Mouse (Mus musculus) large intestine, adult 2 months (tissue): ENCODE measurements around the gene Col4a1. TPM values are rescaled to one million over a fixed set of nuclear protein-coding genes. Genes with fewer than 3 reads are reported as not detected.
A peak's percentile ranks its signal among the peaks of the same experiment; 100 is the strongest.

Experiments
- DNase-seq: peaks from one replicate; pipeline ENCODE4 v3.0.0-alpha.2; 2012; ENCODE audit warnings: low read depth, low spot score
- WGBS: fragments of 180-500 bp; shearing (Covaris S2); methylation state at CpG from one replicate; pipeline ENCODE4 v1.1.7; 2018; 5-methylcytosine and 5-hydroxymethylcytosine counted together
- polyA plus RNA-seq: library from polyadenylated mRNA; depleted of rRNA; stranded (reverse); fragments of >200 nt; gene quantifications from 2 replicates; pipeline ENCODE4 v1.2.3, GENCODE M21; 2012

Col4a1 gene
- polyA plus RNA-seq, 1 experiment = 75.3 TPM

GRCm38 (mm10) chr8:11198650-11199049 is 114.0 kb downstream of the Col4a1 start:
- WGBS = 74% methylated on average over 7 of the region's 7 CpGs
- no peak for DNase-seq

GRCm38 (mm10) chr8:11197988-11198387 is 114.6 kb downstream of the Col4a1 start:
- 76% methylated on average over 3 of the region's 3 CpGs for WGBS
- DNase-seq = no peak

- no peak for DNase-seq
- 88% methylated on average over 11 of the region's 11 CpGs for WGBS
Observed at GRCm38 (mm10) chr8:11197261-11197660, 115.4 kb downstream of the Col4a1 start.

GRCm38 (mm10) chr8:11192719-11193324 is 119.8 kb downstream of the Col4a1 start:
- DNase-seq = no peak
- 36% methylated on average over 12 of the region's 12 CpGs for WGBS

GRCm38 (mm10) chr8:11187581-11188271 is 124.9 kb downstream of the Col4a1 start:
- 5% methylated on average over 46 of the region's 46 CpGs for WGBS
- no peak for DNase-seq

GRCm38 (mm10) chr8:11186456-11186855 is 126.2 kb downstream of the Col4a1 start:
- no peak for DNase-seq

GRCm38 (mm10) chr8:11185672-11186071 is 127.0 kb downstream of the Col4a1 start:
- no peak for DNase-seq
- WGBS = 80% methylated on average over 2 of the region's 2 CpGs

More at GRCm38 (mm10) chr8:11186456-11186855, 126.2 kb downstream of the Col4a1 start:
- WGBS = 52% methylated on average over 4 of the region's 4 CpGs

GRCm38 (mm10) chr8:11183611-11184031 is 129.0 kb downstream of the Col4a1 start:
- WGBS = 36% methylated on average over 9 of the region's 9 CpGs
- no peak for DNase-seq

- WGBS = 83% methylated on average over 12 of the region's 12 CpGs
- DNase-seq = no peak
Observed at GRCm38 (mm10) chr8:11182606-11183005, 130.0 kb downstream of the Col4a1 start.

GRCm38 (mm10) chr8:11182148-11182484 is 130.5 kb downstream of the Col4a1 start:
- no peak for DNase-seq
- WGBS = 77% methylated on average over 4 of the region's 4 CpGs

GRCm38 (mm10) chr8:11181420-11182147 is 131.0 kb downstream of the Col4a1 start:
- 62% methylated on average over 11 of the region's 11 CpGs for WGBS
- no peak for DNase-seq

- DNase-seq = no peak
- 80% methylated on average over 3 of the region's 3 CpGs for WGBS
Observed at GRCm38 (mm10) chr8:11179869-11180268, 132.8 kb downstream of the Col4a1 start.

GRCm38 (mm10) chr8:11176393-11176792 is 136.2 kb downstream of the Col4a1 start:
- WGBS = 61% methylated on average over 7 of the region's 7 CpGs

GRCm38 (mm10) chr8:11173284-11174191 is 139.1 kb downstream of the Col4a1 start:
- 56% methylated on average over 17 of the region's 17 CpGs for WGBS
- peak; percentile 19 for DNase-seq

More at GRCm38 (mm10) chr8:11176393-11176792, 136.2 kb downstream of the Col4a1 start:
- DNase-seq = no peak

GRCm38 (mm10) chr8:11171526-11171925 is 141.1 kb downstream of the Col4a1 start:
- WGBS = 59% methylated on average over 7 of the region's 7 CpGs
- no peak for DNase-seq

- WGBS = 37% methylated on average over 2 of the region's 2 CpGs
- DNase-seq = no peak
Observed at GRCm38 (mm10) chr8:11169383-11169782, 143.2 kb downstream of the Col4a1 start.

- no peak for DNase-seq
- 82% methylated on average over 3 of the region's 3 CpGs for WGBS
Observed at GRCm38 (mm10) chr8:11168780-11169179, 143.8 kb downstream of the Col4a1 start.

- DNase-seq = no peak
- WGBS = 73% methylated on average over 9 of the region's 9 CpGs
Observed at GRCm38 (mm10) chr8:11167955-11168354, 144.7 kb downstream of the Col4a1 start.

GRCm38 (mm10) chr8:11165592-11165991 is 147.0 kb downstream of the Col4a1 start:
- no peak for DNase-seq
- 31% methylated on average over 4 of the region's 4 CpGs for WGBS

GRCm38 (mm10) chr8:11156319-11156692 is 156.3 kb downstream of the Col4a1 start:
- 85% methylated on average over 2 of the region's 2 CpGs for WGBS
- DNase-seq = no peak
